ENCODE assay signal across 14 mouse cellular contexts in the genomic region with DNA sequence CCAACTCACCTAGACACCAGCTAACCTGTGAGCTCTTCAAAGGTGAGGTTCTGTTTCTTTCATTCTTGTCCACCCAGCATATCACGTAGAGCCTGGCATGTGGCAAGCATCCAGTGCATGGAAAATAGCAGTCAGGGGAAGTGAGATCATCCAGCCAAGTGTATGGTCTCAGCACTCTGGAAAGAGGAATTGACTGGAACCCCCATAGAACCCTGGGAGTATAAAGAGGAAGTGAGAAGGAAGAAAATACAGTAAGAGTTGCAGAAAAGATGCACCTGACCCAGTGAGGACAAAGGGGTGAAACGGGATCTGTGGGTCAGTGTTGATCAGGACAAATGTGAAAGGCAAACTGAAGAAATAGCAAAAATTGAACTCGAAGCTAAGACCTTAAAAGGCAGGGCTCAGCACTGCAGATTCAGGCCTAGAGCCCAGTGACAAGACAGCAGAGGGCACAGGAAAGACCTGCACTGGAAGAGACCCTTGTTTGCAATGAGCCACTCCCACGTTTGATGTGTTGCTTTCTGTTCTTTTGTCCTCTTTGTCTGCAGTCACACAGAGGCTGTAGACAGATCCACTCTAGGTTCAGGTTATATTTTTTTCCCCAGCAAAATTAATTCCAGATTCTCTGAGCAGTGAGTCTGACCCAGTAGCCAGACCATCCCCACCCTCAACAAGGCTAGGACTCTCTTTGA.
A peak's percentile ranks its signal among the peaks of the same experiment; 100 is the strongest.
DNase-seq lines count a peak whose midpoint lies in the region; ATAC-seq and TF ChIP-seq lines count a peak whose summit lies in the region.
"Had no signal": no experiment of that assay in that cellular context is flagged by ENCODE, and none has a peak within 500 bp of the region (broad histone marks: within the 10 kb centered on the region; RNA-seq: fewer than 3 reads in every experiment).

No protein-coding gene starts in this region.

- DNase-seq in embryonic facial prominence, embryonic 11.5 days (ENCODE audit: low spot score), result peak; percentile 15
- no peak for DNase-seq in embryonic facial prominence, embryonic 10.5 days (ENCODE audit: low spot score)
- DNase-seq in lung, postnatal 0 days (ENCODE audit: low spot score), result peak; percentile 34
- no peak for DNase-seq in lung, postnatal 10 days
- no peak for DNase-seq in embryo, embryonic 11 days
- no peak for DNase-seq in kidney, postnatal 14 days
- DNase-seq: thymus, postnatal 36 days had no signal

- H3K36me3 ChIP-seq in embryonic facial prominence, embryonic 11.5 days (replicated peaks; ENCODE audit: control insufficient read depth, insufficient read depth, low read depth, low read length), result no peaks in the 10 kb centered on the region
- H3K36me3 ChIP-seq in embryonic facial prominence, embryonic 10.5 days (replicated peaks), result no peaks in the 10 kb centered on the region
- H3K36me3 ChIP-seq in lung, postnatal 0 days (ENCODE audit: insufficient read depth, low read length), result no peaks in the 10 kb centered on the region
- H3K36me3 ChIP-seq in heart, embryonic 14.5 days (ENCODE audit: control insufficient read depth, insufficient read depth, low read length), result no peaks in the 10 kb centered on the region
- H3K36me3 ChIP-seq: embryonic facial prominence, embryonic 12.5 days; hindbrain, embryonic 12.5 days; neural tube, embryonic 15.5 days had no signal

- H3K27ac ChIP-seq in embryonic facial prominence, embryonic 11.5 days (replicated peaks; ENCODE audit: low read depth, low read length), result no peak overlapping the region
- no peak overlapping the region; the same call in 1 of the 2 replicates for H3K27ac ChIP-seq in embryonic facial prominence, embryonic 10.5 days (replicated peaks)
- H3K27ac ChIP-seq in lung, postnatal 0 days (ENCODE audit: low read length), result no peak overlapping the region
- no peak overlapping the region for H3K27ac ChIP-seq in heart, embryonic 14.5 days (replicated peaks in 1 of 2; ENCODE audit: control insufficient read depth in 1 of 2, insufficient read depth in 1 of 2, low read depth in 2 of 2, low read length in 2 of 2)
- H3K27ac ChIP-seq: embryonic facial prominence, embryonic 12.5 days; hindbrain, embryonic 12.5 days; kidney, postnatal 0 days; neural tube, embryonic 15.5 days had no signal

- no peak for TF ChIP-seq EP300 in lung, postnatal 0 days (IDR thresholded peaks at IDR 0.05)

- TF ChIP-seq CTCF in lung, postnatal 0 days (IDR thresholded peaks at IDR 0.05), result no peak

- no peaks in the 10 kb centered on the region for H3K27me3 ChIP-seq in embryonic facial prominence, embryonic 11.5 days (ENCODE audit: control insufficient read depth, insufficient read depth, low read length)
- no peaks in the 10 kb centered on the region for H3K27me3 ChIP-seq in embryonic facial prominence, embryonic 10.5 days (replicated peaks; ENCODE audit: low read depth, poor library complexity, severe bottlenecking)
- H3K27me3 ChIP-seq in lung, postnatal 0 days (replicated peaks; ENCODE audit: insufficient read depth, low read length), result no peaks in the 10 kb centered on the region
- H3K27me3 ChIP-seq in heart, embryonic 14.5 days (ENCODE audit: control insufficient read depth, insufficient read depth, low read length), result no peaks in the 10 kb centered on the region
- H3K27me3 ChIP-seq: embryonic facial prominence, embryonic 12.5 days; hindbrain, embryonic 12.5 days; neural tube, embryonic 15.5 days had no signal

- no peaks in the 10 kb centered on the region for H3K9me3 ChIP-seq in embryonic facial prominence, embryonic 11.5 days (replicated peaks; ENCODE audit: control insufficient read depth, low read length)
- H3K9me3 ChIP-seq in embryonic facial prominence, embryonic 10.5 days, result no peaks in the 10 kb centered on the region
- no peaks in the 10 kb centered on the region for H3K9me3 ChIP-seq in lung, postnatal 0 days (ENCODE audit: low read length)
- H3K9me3 ChIP-seq in heart, embryonic 14.5 days (ENCODE audit: control insufficient read depth, low read length), result no peaks in the 10 kb centered on the region
- H3K9me3 ChIP-seq: embryonic facial prominence, embryonic 12.5 days; hindbrain, embryonic 12.5 days; neural tube, embryonic 15.5 days had no signal

- H3K9ac ChIP-seq in embryonic facial prominence, embryonic 11.5 days (replicated peaks; ENCODE audit: low read length), result no peak overlapping the region
- H3K9ac ChIP-seq in lung, postnatal 0 days (replicated peaks; ENCODE audit: low read depth), result no peak overlapping the region
- H3K9ac ChIP-seq in heart, embryonic 14.5 days (ENCODE audit: low read length), result no peak overlapping the region
- H3K9ac ChIP-seq: embryonic facial prominence, embryonic 12.5 days; hindbrain, embryonic 12.5 days; neural tube, embryonic 15.5 days had no signal

- no peak overlapping the region for H3K4me3 ChIP-seq in embryonic facial prominence, embryonic 11.5 days (ENCODE audit: low read depth, low read length)
- H3K4me3 ChIP-seq in embryonic facial prominence, embryonic 10.5 days, result no peak overlapping the region
- no peak overlapping the region for H3K4me3 ChIP-seq in lung, postnatal 0 days (ENCODE audit: low read depth, low read length)
- H3K4me3 ChIP-seq in heart, embryonic 14.5 days (ENCODE audit: control insufficient read depth in 1 of 2, insufficient read depth in 1 of 2, low read depth in 1 of 2, low read length in 2 of 2), result no peak overlapping the region
- H3K4me3 ChIP-seq: embryonic facial prominence, embryonic 12.5 days; hindbrain, embryonic 12.5 days; neural tube, embryonic 15.5 days had no signal

- no peak overlapping the region for H3K4me2 ChIP-seq in embryonic facial prominence, embryonic 11.5 days (ENCODE audit: low read depth, low read length)
- no peak overlapping the region for H3K4me2 ChIP-seq in lung, postnatal 0 days (replicated peaks; ENCODE audit: low read depth, low read length)
- no peak overlapping the region for H3K4me2 ChIP-seq in heart, embryonic 14.5 days (ENCODE audit: low read length)
- H3K4me2 ChIP-seq: embryonic facial prominence, embryonic 12.5 days; hindbrain, embryonic 12.5 days; neural tube, embryonic 15.5 days had no signal

- H3K4me1 ChIP-seq in embryonic facial prominence, embryonic 11.5 days (ENCODE audit: control insufficient read depth, insufficient read depth, low read length), result no peaks in the 10 kb centered on the region
- peaks cover 5% of the 10 kb centered on the region; the same call in 1 of the 2 replicates for H3K4me1 ChIP-seq in embryonic facial prominence, embryonic 10.5 days
- peaks cover 3% of the 10 kb centered on the region; the same call in 1 of the 2 replicates for H3K4me1 ChIP-seq in lung, postnatal 0 days (ENCODE audit: insufficient read depth, low read depth, low read length)
- peaks cover 0 to 2% of the 10 kb centered on the region in 2 experiments; a peak in 1 of 4 replicates for H3K4me1 ChIP-seq in heart, embryonic 14.5 days (ENCODE audit: control insufficient read depth in 2 of 2, insufficient read depth in 2 of 2, low read length in 2 of 2)
- H3K4me1 ChIP-seq: hindbrain, embryonic 12.5 days had no signal

- ATAC-seq in embryonic facial prominence, embryonic 11.5 days (replicated peaks; ENCODE audit: insufficient number of reproducible peaks, low FRiP score, low TSS enrichment, low read depth), result no peak
- no peak for ATAC-seq in lung, postnatal 0 days
- peak; percentile 59; the same call in 1 of the 2 replicates for ATAC-seq in heart, embryonic 14.5 days (ENCODE audit: insufficient number of reproducible peaks, insufficient read depth, low FRiP score, low read depth)
- ATAC-seq in neutrophil, adult 5-6 weeks (ENCODE audit: extremely low read depth, insufficient number of reproducible peaks, low FRiP score, poor library complexity, severe bottlenecking), result peak; percentile 45; the same call in 1 of the 2 replicates
- ATAC-seq: forebrain, embryonic 16.5 days had no signal

- 53% methylated on average over 4 of the region's 4 CpGs for WGBS in embryonic facial prominence, embryonic 11.5 days
- WGBS in embryonic facial prominence, embryonic 10.5 days, result 59% methylated on average over 4 of the region's 4 CpGs
- WGBS in lung, postnatal 0 days, result 48% methylated on average over 4 of the region's 4 CpGs
- 47% methylated on average over 4 of the region's 4 CpGs for WGBS in heart, embryonic 14.5 days

Comparison
In these comparisons a context has a peak if more than half of its experiments do, and no peak if none do; other contexts are left out.
1. DNase-seq: peak in embryonic facial prominence, embryonic 11.5 days (single experiment) and lung, postnatal 0 days (single experiment); none in embryonic facial prominence, embryonic 10.5 days (single experiment), lung, postnatal 10 days (single experiment), embryo, embryonic 11 days (single experiment) and kidney, postnatal 14 days (single experiment).
2. ATAC-seq: peak in heart, embryonic 14.5 days (single experiment) and neutrophil, adult 5-6 weeks (single experiment); none in embryonic facial prominence, embryonic 11.5 days (single experiment) and lung, postnatal 0 days (single experiment).